Mouse (Mus musculus): Measurements from ENCODE around the gene Crb2.

Crb2 gene

DNA sequence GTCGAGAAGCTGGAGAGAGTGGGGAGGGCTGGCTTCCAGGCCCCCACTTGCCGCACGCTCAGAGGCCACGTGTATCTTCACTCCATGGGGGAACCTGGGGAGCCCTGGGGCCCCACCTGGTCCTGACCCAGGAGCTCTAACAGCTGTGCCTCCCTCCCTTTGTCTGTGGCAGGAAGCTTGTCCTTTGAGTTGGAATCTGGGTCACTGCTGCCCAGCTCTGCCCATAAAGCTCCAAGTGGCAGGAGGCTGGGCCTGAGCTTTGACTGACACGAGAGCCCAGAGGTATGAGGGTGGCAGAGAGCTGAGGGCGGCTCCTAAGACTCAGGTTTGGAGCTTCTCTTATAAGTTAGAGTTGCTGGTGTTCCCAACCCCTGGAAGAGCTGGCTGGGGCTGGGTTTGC, 23.1 kb downstream of the Crb2 start:
- ATAC-seq (ENCODE audit: low TSS enrichment), result peak; percentile 33; the same call in 1 of the 2 replicates

DNA sequence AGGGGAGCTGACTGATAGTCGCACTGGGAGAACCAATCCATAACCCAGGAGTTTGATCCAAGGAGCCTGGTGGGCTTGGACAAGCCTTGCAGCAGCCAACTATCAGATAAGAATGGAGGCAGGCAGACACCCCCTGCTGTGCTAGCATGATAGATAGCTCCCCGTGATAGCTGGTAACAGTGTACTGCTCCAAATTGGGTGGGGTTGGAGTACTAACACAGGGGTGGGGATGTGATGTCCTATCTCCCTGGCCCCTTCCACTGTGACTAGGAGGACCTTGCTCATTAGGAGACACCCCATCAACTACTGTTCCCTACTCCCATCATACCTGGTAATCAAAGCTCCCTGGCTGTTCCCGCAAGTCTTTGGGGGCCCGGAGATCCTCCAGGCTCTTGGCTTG, 25.6 kb downstream of the Crb2 start:
- ATAC-seq (ENCODE audit: low TSS enrichment), result no peak

DNA sequence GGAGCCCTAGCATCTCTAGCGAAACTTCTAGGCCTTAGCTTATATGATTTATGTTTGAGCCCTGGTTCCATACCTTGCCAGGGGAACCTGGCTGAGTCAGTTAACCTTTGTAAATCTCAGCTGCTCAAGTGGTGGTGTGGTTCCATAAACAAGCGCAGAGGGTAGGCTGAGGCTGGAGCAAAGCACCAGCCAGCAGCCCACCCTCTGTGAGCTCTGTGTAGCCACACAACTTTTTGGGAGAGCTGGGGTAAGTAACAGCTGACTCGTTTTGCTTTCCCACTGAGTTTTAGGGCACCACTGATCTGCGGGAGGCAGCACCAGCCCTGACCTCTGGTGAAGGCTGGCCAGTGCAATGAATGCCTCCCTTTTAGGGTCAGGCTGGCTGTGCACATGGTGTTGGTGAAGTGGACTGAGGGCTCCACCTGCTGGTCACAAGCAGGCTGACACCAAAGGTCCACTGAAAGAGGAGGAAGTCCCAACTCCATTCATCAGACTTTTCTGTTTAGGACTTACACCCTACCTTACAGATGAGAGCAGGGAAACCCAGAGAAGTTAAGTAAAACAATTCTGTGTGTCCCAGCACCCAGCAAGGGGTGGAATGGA, 26.7 kb downstream of the Crb2 start:
- peak; percentile 90 for ATAC-seq (ENCODE audit: low TSS enrichment)

DNA sequence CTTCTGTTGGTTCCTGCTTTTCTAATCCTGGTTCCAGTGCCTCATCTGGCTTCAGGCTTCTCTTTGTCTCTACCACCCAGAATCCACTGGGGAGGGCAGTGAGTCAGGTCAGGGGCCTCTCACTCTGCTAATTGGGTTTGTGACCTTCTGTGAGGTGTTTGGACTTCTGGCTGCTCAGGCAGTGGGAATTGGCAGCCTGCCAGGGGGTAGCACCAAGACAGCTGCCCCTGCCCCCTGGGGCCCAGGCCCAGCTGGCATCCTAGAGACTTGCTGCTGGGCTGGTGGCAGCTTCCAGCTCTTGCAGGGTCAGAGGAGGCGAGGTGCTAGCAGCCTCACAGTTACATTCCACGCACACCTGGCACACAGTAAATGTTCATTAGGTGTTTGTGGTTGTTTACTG, 35.6 kb downstream of the Crb2 start:
- ATAC-seq (ENCODE audit: low TSS enrichment), result no peak

DNA sequence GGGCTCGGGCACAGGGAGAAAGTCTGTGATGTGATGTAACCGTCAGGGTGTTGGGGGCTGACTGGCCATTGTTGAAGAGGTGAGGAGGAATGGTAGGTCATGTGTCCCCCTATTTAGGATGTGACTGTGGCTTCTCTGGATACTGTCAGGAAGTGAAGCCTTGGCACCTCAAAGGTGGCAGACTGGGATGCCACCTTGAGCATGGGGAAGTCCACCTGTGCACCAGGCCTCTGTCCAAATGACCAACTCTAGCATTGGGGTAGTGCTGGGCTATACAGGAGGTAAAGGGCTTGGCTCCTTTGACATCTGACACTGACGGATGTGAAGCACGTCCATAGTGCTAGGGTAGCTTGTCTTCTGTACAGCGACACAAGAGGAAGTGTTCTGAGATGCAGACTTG, 36.4 kb downstream of the Crb2 start:
- ATAC-seq (ENCODE audit: low TSS enrichment), result no peak

DNA sequence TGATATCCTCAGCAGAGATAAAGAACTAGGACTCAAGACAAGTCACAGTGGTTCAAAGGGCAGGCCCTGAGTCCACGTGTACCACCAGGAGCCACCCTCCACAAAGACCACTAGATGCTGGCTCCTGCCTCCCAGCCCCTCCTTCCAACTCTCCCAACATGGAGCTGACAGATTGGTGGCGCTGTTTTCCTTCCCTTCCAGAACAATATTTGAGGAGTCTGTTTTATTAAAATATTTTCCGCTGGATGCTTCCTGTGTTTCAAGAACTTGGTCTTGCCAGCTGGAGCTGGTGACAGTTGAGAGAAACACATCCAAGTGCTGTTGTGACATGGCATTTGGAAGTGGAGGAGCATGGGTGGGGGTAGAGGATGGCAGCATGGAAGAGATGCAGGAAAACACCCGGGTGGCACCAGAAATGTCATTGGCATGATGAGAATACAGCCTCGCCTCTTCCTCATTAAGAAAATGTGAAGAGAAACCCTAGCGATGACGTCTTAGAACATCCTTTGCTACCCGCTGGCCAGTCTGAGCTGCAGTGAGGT, 38.8 kb downstream of the Crb2 start:
- peak; percentile 16; the same call in 1 of the 2 replicates for ATAC-seq (ENCODE audit: low TSS enrichment)

DNA sequence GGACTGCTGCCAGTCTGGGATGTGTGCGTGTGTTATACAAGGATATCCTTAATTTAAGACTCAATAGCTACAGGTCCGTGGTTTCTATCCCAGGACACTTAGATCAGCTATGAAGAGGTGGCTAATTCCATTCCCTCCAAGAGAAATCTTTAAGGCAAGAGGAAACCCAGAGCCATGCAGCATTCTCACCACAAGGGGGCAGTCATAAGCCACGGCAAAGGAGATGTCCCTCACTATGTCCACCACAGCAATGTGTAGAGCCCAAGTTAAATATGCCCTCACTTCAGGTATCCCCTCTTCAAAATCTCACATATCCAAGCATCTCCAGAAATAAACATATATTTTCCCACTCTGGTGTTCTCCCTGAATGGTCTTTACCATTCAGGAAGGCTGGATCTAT, 39.6 kb downstream of the Crb2 start:
- ATAC-seq (ENCODE audit: low TSS enrichment), result peak; percentile 80

DNA sequence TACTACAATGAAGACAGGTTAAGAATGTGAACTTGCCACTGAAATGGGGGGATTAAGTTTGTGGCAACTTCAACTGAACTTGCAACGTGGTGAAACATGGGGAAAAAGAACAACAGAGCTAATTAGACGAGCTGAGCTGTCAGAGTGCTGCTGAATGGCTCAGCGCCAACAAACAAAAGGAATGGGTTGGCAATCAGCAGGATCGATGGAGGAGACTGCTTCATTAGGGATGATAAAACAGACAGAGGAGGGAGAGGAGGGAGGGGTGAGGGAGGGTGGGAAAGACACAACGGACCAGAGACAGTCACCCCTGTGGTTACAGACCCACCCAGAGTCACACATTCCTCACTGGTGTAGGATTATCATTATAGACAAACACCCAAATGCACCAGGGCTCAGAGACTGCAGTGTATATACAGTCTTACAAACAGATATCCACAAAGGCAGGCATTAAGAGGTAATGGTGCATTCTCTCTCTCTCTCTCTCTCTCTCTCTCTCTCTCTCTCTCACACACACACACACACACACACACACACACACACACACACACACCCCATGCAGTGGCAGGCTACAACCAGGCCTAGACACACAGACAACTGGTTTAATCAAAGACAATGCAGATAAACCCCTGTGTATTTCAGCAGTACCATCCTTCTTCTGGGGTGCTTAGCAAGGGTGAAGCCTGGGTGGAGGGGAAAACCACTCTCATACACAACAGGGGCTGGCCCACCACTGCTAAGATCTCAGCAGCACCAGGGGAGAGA, 42.9 kb downstream of the Crb2 start:
- ATAC-seq (ENCODE audit: low TSS enrichment), result no peak

DNA sequence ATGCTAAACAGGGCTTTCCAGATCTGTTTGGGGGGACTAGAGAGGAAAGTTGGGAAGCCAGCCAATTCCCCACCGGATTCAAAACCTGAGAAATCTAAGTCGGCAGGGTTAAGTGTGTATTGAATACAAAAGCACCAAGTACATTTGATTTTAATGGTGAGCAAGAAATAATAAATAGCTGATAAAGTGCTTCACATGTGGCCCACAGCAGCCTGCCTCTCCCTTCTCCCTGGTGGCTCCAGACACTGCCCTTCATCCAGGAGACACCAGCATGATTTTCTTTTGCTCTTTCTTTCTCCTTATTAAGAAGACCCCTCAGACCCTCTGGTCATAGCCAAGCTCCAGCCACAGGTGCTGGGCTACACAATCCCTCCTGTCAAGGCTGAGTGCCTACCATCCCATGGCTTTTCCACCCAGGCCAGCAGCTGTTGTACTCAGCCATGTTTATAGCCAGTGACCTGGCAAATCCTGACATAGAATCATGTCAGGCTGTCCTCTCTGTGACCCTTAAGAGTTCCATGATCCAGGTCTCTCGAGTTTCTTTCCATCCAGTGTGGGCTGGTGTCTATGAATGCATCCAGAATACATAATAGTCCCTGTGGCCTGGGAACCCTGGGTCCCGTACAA, 43.6 kb downstream of the Crb2 start:
- ATAC-seq (ENCODE audit: low TSS enrichment), result no peak

DNA sequence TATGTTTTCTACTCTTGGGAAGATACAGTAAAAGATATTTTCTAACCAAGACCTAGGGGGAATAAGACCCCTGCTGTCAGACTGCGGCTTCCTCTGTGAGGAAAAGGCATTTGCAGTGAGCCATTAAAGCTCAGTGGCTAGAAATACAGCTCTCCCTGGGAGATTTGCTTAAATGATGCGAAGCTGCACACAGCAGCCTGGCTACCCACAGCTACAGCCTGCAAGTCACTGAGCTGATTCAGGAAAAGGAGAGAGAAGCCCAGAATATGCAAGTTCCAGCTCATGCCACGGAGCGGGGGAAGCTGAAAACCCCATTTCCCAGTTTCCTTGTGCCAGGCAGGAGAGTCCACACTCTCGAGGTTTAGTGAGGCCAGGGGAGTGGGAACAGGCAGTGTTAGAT, 46.1 kb downstream of the Crb2 start:
- ATAC-seq (ENCODE audit: low TSS enrichment), result peak; percentile 91

DNA sequence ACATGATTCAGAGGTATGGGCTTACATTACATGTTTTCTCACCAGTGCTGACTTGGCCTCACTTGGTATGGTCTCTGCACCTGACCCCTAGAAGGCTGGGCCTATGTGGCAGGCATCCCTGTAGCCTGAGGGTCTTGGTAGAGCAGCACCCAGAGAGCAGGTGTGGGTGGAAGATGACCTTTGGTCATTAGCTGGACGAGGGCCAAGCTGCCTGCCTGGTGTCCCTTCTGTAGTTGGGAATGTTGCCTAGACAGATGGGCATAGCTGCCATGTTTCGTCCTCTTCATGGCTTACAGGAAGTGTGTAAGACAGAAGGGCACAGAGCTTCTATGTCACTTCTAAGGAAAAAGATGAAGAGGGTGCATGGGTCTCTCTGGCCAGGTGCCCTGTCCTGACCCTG, 47.8 kb downstream of the Crb2 start:
- ATAC-seq (ENCODE audit: low TSS enrichment), result no peak

DNA sequence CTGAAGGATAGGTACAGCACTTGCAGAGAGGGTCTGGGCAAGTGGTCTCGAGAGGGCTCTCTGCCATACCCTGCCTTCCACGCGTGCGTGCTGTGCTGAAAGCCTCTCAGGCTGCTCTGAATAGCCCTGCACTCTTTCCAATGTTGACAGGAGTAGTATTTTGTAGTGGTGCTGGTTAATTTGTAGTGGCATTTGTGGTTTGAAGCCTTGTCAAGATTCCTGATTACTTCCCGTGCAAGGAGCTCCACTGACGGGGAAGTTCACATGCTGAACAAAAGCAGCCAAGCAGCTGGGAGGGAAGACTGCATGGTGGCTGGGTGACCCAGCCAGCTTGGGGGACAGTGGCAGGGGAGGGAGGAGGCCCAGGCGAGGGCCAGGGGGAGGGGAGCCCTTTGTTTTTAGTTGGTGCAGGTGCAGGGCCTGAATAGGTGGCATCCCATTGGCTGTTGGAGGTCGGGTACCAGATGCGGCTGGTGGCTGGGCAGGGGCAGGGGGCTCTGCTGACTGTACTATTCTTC, 53.8 kb downstream of the Crb2 start:
- no peak for ATAC-seq (ENCODE audit: low TSS enrichment)

DNA sequence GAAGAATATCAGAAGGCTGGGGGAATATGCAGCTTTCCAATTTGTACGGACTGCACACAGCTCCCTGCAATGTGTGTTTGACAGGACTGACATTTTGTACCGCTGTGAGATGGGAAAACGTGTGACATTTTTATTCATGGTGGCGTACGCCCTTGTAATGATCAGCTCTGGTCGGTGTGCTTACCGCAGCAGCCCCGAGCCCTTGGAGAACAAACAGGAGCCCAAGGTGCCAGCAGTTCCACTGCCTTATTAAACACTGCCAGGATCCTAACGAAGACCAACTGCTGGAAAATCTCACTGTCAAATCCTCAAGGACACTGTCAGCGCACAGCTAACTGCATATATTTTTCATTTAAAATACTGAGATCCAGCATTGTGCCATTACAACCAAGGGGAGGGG, 56.2 kb downstream of the Crb2 start:
- ATAC-seq (ENCODE audit: low TSS enrichment), result no peak

DNA sequence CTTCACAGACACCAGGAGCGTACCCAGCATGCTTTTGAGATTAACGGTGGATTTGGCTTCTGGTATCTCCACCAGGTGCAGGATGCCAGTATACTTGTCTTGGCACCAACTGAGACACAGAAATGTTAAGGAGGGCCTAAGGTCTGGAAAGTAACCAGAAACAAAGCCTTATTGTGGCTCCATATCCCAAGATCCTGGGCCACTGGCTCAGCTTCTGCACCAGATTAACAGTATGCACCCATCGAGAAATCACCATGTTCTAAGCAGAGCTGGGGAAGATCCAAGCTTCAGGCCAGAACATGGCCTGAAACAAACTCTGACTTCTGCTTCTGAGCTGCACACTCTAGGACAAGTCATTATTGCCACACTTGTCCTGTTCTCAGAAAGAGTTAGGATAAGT, 60.9 kb downstream of the Crb2 start:
- ATAC-seq (ENCODE audit: low TSS enrichment), result no peak

DNA sequence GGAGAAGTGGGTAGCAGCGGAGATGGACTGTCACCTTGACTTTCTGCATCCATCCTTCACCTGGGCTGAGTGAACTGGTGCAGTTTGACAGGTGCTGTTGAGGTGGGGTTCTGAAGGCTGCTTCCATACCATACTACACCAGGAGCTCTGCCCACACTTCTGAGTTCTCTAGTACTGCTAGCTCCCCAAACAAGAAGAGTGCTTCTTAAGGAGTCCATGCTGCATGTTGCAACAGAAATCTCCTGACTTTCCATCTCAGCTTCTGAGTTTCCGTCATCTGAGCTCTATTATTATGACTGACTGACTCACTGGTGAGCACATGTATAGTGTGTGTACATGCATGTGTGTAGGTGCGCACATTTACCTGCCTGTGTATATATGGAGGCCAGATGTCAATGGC, 61.5 kb downstream of the Crb2 start:
- ATAC-seq (ENCODE audit: low TSS enrichment), result no peak

DNA sequence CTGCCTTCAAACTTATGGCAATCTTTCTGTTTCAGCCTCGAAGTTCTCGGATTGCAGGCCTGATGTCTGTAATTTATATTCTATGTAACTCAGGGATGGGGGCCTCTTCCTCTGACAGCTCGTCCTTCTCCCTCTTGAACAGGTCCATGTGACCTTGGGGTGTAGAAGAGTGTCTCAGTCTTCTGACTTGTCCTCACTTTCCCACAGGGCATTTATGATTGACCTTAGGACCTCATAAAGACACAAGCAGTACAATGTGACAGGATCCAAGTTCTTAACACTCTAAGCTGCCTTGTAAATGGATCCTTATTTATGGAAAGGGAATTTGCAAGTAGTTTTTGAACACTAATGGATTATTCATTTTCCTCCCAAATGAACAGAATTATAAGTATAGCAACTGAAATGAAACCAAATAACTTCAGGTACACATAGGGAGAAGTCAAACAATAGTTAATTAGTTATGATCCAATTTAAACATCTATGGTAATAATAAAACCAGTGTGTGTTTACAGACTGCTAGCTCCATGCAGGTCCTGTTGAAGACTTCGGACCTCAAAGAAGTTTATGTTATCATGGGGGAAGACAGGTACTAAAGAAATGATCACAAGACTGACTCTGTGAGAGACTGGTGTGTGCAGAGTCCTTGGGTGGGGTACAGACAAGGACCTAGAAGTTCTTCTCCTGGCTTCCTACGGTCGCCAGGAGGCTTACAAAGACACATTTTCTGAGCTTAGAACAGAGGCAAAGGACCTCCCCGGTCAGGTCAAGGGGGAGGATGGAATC, 62.3 kb downstream of the Crb2 start:
- no peak for ATAC-seq (ENCODE audit: low TSS enrichment)

DNA sequence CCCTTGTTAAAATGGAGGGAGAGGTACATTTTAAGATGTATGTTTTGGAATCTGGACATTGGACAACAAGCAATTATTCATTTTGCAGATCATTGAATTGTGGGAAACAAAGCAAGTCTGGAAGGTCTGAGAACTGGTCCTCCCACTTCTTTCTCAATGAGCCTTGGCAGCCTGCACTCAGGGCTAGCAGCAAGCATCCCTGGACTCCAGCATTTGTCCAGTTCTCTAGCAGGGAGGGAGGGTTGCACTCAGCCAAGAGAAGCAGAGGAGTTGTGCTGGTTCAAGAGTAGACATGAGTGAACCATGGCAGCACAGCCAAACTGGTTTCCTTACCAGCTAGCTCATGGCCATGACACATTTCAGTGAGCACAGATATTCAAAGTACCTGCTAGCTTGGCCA, 63.9 kb downstream of the Crb2 start:
- no peak for ATAC-seq (ENCODE audit: low TSS enrichment)

DNA sequence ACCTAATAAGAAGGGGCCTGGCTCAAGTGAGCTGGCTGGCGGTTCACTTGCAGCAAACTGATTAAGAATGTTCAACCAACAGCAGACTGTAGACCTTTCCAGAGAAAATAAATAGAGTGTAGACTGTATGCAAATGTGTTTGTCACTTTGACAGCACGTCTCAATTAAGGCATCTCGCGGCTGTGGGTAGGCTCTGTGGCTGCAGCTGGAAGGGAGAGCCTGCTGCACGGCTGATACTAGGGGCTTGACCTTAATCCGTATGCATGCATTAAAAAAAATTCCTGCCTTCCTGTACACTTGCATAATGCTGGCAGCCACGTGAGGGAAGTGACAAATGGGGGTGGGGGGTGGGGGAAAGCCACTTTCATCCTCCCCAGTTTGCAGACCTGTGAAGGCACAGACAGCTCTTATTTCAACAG, 66.1 kb downstream of the Crb2 start:
- peak; percentile 53 for ATAC-seq (ENCODE audit: low TSS enrichment)

DNA sequence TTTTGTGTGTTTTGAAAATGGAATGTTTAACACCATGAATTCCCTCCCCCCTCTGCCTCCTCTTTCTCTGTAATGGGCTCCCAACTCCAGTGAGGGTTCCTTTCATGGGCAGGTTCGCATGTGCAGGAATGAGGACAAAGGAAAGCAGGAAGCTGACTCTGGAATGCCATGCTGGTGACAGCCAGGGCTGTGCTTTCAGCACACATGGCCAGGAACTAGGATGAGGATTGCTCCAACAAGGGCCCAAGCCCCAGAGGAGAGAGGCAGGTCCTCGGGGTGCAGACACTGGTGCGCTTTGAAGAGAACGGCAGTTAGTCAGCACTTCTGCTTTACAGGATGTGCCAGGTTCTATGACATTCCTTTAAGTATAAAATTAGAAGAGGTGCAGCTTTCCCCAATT, 66.7 kb downstream of the Crb2 start:
- peak; percentile 74 for ATAC-seq (ENCODE audit: low TSS enrichment)

Measured in frontal cortex, adult (tissue).